Mouse (Mus musculus) kidney, postnatal 10 days (tissue): ENCODE data around the gene Dcaf15.

Source experiments
- DNase-seq: peaks from one replicate; pipeline ENCODE4 v3.0.0; 2021; ENCODE audit warnings: mixed read lengths

Dcaf15 gene

DNA sequence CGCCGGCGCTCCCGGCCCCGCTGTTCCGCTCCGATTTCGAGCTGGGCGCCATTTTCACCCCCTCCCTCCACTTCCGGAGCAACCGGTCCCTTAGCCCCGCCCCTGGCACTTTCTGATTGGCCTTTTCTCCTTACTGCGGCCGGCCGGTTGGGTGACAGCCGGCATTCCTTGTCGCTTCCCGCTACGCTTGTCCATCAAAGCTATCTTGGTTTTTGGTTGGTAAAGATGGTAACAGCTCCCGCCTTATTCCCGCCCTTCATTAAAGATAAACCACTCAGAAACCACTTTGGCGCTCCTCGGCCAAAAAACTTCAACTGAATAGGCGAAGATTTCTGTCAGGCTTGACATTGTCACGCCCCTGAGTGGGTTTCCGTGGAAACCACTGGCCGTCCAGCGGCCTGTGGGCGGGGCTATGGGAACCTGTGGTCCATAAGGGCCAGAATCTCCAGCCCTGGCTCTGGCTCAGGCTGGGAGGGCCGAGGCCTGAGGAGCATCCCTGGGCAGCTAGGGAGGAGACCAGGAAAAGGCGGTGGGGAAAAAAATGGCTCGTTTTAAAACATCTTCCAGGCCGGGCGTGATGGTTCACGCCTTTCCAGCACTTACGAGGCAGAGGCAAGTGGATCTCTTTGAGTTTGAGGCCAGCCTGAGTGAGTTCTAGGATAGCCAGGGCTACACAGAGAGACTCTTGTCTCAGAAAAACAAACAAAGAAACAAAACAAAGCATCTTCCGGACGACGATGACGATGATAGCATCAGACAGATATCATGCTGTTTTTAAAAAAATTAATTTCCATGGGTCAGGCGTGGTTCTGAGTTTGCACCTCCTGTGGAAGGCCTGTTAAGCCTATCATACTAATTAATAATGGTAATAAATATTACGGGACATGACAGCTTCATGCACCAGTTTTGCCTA is at the start of gene Dcaf15:
Dcaf15 (minus strand) TSS at position 72 of the 913 bp plus-strand sequence.
- DNase-seq, result peak; percentile 99

DNA sequence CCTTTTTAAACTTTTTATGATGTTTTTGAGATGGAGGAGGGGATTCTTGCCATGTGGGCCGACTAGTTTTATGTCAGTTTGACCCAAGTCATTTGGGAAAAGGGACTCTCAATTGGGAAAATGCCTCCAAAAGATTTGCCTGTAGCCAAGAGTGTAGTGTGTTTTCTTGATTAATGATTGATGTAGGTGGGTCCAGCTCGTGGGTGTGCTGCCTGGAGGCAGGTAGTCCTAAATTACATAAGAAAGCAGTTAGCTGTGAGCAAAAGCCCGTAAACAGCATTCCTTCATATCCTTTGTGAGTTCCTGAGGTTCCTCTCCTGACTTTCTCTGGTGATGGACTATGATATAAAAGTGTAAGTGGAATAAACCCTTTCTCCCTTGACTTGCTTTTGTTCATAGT is 44.6 kb upstream of the Dcaf15 start:
- DNase-seq, result no peak

DNA sequence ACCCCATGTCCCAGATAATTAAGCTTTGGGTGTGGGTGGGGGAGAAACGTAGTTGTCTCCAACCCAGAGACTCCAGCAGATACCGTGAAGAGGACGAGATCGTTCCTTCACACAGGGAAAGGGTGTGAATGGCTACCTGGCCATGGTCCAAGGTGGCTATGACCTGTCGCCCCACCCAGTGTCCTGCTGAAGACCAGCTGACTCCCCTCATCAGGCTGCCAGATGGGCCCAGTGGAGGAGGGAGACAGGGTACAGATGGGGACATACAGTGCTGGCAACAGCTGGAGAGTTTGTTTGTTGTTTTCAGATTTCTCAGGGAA is 43.9 kb upstream of the Dcaf15 start:
- DNase-seq, result peak; percentile 45

DNA sequence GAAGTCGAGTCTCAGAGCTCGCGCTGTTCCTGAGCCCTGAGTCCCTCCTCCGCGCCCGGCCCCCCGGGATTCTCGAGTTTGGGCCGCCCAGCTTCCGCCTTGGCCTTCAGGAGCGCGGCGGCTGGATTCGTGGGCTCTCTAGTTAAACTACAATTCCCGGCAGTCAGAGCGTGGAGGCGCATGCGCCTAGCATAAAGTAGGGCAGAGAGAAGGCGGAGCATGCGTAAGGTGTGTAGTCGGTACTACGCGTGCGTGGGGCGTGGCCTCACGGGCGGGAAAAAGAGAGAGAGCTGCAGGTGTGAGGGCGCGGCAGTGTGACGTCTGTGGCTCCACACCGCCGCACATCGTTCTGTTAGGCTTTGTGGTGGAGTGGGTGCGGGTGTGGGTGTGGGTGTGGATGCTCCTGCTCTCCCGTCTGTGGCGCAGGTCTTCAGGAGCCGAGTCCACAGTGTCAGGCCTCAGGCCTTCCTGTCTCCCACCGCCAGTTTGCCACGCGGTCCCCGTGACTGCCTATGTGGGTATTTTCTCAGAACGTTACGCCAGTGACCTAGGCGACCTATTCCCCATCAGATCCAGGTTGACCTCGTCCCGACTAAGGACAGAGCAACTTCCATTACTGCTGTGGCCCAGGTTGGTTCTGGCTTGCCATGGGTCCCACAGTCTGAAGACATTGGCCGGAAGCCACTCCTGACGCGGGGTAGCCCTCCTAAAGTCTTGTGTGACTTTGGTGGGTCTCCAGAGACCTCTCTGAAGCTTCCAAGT is 43.4 kb upstream of the Dcaf15 start, which contains the start of the genes Cc2d1a and 4930432K21Rik:
Cc2d1a (minus strand) TSS at position 168 of the 762 bp plus-strand sequence.
4930432K21Rik (plus strand) TSS at position 257 of the 762 bp plus-strand sequence.
- peak; percentile 96 for DNase-seq

DNA sequence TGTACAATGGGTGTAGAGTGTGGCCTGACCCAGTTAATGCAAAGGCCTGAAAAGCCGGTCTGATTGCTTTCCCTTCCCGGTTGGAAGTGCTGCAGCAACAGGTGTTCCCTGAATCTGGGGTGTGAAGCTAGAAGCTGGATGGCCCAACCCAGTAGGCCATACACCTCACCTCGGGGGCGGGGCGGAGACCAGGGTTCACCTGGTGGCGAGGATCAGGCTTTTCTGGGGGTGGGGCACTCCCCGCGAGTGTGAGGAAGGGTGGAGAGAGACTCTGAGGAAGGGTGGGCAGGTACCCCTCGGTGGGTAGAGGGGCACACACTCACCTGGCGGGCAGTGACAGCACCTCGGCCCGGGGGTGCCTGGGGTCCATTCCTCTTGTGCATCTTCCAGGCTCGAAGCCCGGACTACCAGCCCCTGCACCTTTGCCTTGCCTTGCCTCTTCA is 42.8 kb upstream of the Dcaf15 start:
- DNase-seq, result peak; percentile 69

DNA sequence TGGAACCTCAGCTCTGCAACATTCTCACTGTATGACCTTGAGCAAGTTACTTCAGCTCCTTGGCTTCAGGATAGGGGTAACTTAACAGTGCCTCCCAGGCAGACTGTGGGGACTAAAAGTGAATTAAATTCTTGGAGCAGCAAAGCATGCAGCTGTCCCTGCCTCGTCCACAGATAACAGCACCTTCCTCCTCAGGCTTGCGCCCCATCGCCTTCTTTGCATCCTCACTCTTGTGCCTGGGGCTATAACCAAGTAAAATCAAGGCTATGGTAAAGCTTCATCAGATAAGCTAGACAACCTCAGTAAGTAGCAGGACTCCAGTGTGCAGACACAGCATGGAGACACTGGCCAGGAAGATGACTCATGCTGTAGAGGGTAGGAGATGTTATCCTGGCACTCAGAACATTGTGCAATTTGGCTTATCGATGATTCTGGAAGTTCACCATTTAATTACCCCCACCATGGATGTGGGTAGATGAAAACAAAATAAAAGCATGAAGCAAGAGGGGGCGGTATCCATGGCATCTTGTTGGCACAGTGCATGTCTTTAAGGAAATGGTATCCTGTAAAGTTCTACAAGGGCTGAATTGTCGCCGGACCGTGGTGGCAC is 40.2 kb upstream of the Dcaf15 start:
- no peak for DNase-seq

DNA sequence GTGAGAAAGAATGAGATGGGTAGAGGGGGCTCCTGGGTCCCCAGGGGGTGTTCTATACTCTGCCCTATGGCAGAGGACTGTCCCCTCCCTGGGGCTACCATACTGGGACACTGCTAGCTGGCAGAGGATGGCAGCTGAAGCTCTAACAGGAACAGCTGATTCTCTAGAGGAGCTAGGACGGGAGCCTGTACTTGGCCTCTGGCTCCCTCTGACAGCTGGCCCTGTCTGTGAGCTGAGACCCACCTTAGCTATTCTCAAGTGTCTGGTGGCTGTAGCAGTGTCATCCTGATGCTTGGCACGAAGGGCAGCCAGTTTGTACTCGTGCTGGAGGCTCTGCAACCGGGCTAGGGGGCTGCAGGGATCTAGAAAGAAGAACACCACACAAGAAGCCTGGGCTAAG is 36.3 kb upstream of the Dcaf15 start:
- DNase-seq, result no peak

DNA sequence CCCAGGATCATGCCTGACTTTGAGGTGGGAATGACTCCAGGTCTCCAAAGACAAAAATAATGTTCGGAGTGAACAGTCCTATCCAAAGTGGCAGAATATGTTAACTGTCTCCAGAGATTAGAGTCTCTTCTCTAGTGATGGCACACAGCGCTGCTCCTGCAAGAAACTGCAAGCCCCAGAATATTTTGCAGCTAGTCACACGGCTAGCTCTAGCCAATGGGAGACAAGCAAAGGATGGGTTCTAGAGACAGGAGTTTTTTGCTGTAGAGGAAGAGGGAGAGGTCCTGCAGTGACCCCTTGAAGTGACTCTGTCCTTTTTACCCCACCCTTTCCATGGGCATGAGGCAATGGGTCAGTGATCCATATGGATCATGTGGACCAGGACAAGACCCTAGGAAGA is 33.3 kb upstream of the Dcaf15 start:
- no peak for DNase-seq

DNA sequence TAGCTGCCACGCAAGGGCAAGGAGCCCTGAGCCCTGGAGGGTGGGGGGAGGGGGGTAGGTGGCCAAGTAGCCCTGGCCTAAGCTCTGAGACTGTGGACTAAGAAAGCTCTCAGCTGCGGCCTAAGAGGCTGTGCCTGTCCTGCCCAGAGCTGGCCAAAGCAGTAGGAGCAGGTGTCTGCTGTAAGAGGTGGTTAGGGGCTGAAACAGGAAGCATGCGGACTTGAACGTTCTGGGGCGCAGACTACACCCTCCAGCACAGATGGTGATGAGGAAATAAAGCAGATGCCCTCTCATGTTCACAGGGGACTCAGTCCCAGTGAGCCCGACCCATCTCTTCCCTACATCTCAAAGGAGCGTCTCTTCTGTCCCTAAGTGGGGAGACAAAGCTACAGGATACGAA is 27.7 kb upstream of the Dcaf15 start:
- DNase-seq, result no peak

DNA sequence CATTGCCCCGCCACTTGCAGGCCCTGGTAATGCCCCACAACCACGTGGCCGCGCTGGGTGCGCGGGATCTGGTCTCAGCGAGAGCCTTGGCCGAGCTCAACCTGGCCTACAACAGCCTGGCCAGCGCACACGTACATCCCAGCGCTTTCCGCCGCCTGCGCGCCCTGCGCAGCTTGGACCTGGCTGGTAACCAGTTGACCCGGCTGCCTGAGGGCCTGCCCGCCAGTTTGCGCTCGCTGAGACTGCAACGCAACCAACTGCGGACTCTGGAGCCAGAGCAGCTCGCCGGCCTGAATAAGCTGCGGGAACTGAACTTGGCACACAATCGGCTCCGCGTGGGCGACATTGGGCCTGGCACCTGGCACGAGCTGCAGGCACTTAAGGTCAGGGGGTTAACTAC is 26.2 kb upstream of the Dcaf15 start:
- peak; percentile 57 for DNase-seq

DNA sequence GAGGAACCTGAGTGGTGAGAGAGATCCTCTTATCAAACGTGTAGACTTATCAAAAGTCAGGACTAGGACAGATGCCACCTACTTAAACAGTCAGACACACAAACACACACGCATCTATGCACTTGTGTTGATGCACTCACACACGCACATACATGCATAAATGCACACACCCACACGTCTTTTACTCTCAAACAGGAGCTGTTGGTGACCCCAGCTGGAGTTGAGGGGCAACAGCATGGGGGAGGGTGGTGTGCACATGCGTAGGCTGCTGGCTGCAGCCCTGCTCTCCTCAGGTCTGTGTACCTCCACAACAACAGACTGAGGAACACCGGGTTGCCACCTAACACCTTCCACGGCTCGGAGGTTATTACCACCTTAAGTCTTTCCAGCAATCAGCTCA is 23.7 kb upstream of the Dcaf15 start:
- DNase-seq, result no peak

DNA sequence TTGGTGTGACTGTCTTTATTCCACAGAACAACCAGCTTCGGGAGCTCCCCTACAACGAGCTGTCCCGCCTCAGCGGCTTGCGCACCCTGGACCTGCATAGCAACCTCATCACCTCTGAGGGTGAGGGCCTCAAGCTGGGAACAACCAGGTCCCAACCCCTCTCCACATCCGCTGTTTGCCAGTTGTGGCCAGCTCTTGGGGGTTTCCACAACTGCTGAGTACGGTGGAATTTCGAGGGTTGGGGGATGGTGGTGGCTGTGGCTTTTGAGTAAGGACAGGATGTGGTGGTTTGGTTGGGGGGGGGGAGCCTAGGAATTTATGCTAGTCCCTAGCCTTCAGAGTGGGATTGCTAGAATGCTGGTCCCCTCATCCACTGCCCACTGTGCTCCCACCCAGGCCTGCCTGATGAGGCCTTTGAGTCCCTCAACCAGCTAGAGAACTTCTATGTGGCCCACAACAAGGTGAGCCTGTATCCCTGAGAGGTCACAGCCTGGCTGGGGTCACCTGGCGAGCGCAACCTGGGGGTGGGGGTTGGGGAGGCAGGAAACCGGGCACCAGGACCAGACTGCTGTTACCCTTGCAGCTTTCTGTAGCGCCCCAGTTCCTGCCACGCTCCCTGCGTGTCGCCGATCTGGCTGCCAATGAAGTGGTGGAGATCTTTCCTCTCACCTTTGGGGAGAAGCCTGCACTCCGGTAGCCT is 22.8 kb upstream of the Dcaf15 start:
- DNase-seq, result peak; percentile 49

DNA sequence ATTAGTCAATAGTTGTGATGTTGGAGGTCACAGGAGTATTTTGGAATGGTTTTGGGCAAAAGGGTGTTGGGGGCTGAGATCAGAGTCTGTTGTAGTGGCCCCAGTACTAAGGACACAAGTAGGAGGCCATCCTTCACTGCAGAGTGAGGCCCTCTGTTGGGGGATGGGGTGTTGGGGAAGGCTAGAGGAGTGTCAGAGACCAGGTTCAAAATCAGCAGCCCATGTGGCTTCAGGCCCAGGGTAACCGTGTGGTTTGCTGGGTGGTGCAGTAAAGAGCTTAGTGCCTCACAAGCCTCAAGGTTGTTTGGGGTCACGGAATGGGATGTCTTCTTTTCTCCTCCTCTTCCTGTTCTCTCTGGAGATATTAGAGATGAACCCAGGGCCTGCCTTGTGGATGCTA is 22.2 kb upstream of the Dcaf15 start:
- no peak for DNase-seq

DNA sequence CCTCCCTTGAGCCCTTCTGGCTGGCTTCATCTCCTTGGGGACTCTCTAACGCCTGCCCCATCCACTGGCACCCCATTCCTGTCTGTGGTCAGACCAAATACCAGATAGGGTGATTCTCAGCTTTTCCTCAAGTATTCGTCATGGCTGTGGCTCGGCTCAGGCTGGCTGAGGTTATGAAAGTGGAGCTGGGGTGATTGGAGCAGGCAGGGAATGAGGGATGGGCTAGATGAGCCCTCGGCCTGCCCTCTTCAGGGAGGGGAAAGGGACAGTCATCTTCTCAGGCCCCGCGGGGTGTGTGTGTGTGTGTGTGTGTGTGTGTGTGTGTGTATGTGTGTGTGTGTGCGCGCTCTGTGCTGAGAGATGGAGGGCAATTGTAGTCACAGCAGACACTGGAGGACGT is 21.1 kb upstream of the Dcaf15 start, which contains the start of gene Podnl1:
Podnl1 (plus strand) TSS at position 334 of the 400 bp plus-strand sequence.
- DNase-seq, result peak; percentile 58

DNA sequence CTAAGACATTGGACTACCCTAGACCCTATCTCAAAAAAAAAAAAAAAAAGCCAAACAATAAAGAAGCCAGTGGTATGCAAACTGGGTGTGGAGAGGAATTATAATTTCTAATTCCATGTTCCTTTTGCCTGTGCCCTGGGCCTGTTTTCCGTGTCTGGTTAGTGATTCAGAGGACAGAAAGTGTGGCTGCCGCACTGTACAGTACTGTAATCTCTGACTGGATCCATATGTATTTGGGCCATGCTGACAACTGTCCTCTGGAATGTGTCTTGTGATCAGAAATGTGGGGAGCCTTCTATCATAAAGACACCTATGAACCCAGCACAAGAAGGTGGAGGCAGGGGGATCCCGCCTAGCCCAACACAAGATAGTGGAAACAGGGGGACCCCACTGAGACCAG is 17.6 kb upstream of the Dcaf15 start:
- no peak for DNase-seq

DNA sequence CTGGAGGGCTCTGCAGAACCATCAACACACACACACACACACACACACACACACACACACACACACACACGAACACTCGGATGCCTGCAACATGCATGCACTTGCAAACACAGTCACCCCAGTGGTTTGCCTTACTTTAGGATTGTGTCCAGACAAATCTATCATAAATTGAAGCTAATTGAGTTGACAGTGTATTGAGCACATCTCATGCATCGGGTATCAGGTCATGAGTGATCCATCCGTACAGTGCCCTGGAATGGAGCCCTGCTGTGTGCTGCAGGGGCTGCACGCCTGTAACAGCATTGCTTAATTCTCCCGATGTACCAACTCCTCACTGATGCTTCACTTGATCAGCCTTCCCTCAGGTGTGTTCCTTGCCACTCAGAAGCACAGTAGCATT is 11.1 kb upstream of the Dcaf15 start:
- no peak for DNase-seq

DNA sequence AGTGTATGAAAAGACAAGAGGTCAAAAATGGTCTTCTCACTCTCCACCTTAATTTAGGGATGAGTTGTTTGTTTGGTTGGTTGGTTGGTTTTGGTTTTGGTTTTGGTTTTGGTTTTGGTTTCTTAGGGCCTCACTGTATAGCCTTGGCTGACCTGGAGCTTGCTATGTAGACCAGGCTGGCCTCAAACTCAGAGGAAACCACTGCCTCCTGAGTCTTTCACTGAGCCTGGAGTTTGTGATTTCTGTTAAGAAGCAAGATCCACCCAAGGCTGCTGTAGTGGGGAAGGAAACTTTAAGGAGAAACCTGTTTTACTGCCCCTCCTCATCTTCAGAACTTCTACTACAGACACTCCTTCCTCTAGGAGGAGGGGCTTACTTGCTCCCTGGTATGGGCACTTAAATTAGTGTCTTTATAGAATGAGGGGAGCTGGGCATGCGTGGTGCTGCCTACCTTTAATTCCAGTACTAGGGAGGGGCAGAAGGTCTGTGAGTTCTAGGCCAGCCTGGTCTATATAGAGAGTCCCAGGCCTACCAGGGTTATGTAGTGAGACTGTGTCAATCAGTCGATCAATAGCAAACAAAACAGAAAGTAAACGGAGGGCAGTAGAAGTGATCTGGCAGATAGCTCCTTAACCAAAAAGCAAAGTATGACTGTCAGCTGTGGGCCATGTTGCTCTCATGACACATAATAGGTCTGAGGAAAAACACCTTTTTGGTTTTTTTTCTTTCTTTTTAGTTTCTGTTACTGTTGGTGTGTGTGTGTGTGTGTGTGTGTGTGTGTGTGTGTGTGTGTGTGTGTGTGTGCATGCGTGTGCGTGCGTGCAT is 1.9 kb upstream of the Dcaf15 start:
- DNase-seq, result no peak

DNA sequence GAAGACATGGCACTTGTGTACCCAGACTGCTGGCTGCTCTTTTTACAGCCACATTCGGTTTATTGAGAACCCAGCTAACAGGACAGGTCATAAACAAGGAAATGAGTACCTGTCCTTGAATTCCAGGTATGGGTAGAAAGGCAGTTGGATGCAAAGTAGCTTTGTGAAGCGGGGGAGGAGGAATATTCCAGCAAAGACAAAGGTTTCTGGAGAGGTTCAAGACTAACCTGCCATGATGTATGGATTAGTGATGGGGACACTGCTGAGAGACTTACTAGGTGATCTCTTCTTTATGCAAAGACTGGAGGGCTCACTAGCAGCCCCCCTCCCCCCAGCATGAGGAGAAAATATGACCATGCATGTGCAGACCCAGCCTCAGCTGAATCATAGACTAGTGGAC is 1.1 kb upstream of the Dcaf15 start:
- DNase-seq, result no peak

DNA sequence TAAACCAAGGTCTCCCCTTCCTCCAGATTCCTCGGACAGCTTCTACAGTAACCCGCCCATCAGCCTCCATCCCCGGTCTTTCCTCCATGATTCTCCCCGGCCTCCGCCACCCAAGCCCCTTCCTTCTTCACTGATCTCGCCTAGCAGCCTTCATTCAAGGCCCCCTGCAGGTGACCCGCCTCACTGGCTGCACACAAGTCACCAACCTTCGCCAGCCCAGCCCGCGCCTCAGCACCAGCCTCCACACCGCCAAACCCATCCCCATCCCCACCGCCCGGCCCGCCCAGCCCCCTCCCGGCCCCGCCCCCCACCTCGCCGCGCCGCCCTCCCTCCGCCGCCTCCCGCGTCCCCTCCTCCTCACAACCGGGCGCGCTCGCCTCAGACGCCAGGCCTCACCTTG is 347 bp downstream of the Dcaf15 start:
- peak; percentile 83 for DNase-seq

DNA sequence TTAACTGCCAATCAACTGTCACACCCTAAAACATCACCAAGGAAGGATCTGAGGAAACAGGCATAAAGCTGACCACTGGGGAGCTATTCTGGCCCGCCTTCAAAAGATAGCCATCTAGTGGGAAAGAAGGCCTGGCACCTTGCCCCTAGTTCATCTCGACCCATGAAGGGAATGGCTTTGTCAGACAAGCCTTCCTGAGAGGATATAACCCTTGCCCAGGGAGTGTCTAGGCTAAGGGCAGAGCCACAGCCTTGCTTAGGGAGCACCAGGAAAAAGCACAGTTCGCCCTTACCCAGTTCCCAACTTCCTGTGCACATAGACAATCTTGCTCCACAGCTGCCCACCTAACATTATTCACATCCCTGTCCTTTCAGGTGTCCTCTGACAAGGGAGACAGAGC is 967 bp downstream of the Dcaf15 start:
- DNase-seq, result peak; percentile 79

DNA sequence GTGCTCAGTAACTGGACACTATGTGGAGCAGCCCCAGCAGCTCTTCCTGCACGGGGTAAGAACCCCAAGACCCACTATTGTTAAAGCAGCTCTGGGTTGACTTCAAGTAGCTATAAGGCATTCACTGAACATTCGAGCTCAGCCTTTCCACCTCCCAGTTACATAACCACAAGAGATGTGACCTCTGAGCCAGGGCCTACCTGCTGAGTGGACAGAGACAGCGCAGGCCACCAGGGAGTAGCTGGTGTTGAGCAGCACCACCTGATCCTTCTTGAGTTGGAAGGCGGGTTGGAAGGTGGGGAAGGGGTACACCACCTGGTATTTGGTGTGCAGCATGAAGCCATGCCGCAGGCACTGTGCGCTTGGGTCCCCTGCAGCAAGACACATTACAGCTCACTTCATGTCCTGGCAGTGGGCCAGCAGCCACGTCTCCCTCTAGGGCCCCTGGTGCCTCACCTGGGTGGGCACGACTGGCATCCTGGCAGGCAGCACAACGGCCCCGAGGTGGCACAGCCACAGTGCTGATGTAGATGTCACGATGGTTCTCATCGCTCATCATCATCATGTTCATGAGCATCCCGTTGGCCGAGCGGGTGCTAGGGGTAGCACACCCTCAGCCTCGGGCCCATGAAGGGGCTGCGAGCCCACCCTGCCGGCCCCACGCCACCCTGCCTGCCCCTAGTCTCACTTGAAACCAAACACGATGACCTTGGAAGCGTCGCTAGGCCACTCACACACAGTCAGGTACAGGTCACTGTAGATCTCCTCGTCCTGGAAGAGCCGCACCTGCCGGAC is 2.9 kb downstream of the Dcaf15 start:
- peak; percentile 25 for DNase-seq
